Mouse (Mus musculus) midbrain, embryonic 16.5 days (tissue): ENCODE results near the gene Galnt4. TPM values are rescaled to one million over a fixed set of nuclear protein-coding genes. Genes with fewer than 3 reads are reported as not detected.
A peak's percentile ranks its signal among the peaks of the same experiment; 100 is the strongest.

ENCODE experiments used
- ATAC-seq: fragments of 200-750 bp; cut with Nextera tagmentation; 2 replicates; pipeline ENCODE4 v1.8.0; 2017; ENCODE audit warnings: moderate TSS enrichment
- H3K27ac ChIP-seq: fragments of 300-500 bp; sonication (generic); 2 replicates; pipeline ENCODE4 v1.5.1; 2014; ENCODE audit warnings: mild to moderate bottlenecking, low read length, mixed read lengths
- H3K27me3 ChIP-seq: fragments of 300-500 bp; sonication (generic); 2 replicates; pipeline ENCODE4 v1.6.1; 2014; ENCODE audit warnings: low read depth, low read length, mixed read lengths; ENCODE audit not compliant: control insufficient read depth, insufficient read depth
- H3K36me3 ChIP-seq: fragments of 300-500 bp; sonication (generic); 2 replicates; pipeline ENCODE4 v1.6.1; 2014; ENCODE audit warnings: mild to moderate bottlenecking, low read length, moderate library complexity, mixed read lengths; ENCODE audit not compliant: control insufficient read depth, insufficient read depth
- H3K4me1 ChIP-seq: fragments of 300-500 bp; sonication (generic); 2 replicates; pipeline ENCODE4 v1.6.1; 2014; ENCODE audit warnings: mild to moderate bottlenecking, low read length, mixed read lengths; ENCODE audit not compliant: control insufficient read depth, insufficient read depth
- H3K4me2 ChIP-seq: fragments of 300-500 bp; sonication (generic); 2 replicates; pipeline ENCODE4 v1.6.1; 2014; ENCODE audit warnings: mild to moderate bottlenecking, low read length, mixed read lengths
- H3K4me3 ChIP-seq: fragments of 300-500 bp; sonication (generic); 2 replicates; pipeline ENCODE4 v1.5.1; 2014; ENCODE audit warnings: low read depth, mild to moderate bottlenecking, low read length, moderate library complexity, mixed read lengths
- H3K9ac ChIP-seq: fragments of 300-500 bp; sonication (generic); 2 replicates; pipeline ENCODE4 v1.6.1; 2014; ENCODE audit warnings: low read depth, low read length, mixed read lengths
- H3K9me3 ChIP-seq: fragments of 300-500 bp; sonication (generic); replicated peaks from 2 replicates; pipeline ENCODE4 v1.6.1; 2014; ENCODE audit warnings: mild to moderate bottlenecking, low read length, mixed read lengths; ENCODE audit not compliant: control insufficient read depth, poor library complexity, severe bottlenecking
- WGBS: fragments of 180-500 bp; shearing (Covaris S2); extraction: QIAGEN DNeasy Blood & Tissue Kit; methylation state at CpG from one replicate; pipeline ENCODE4 v1.1.7; 2014; 5-methylcytosine and 5-hydroxymethylcytosine counted together
- polyA plus RNA-seq: library from polyadenylated mRNA; unstranded; fragments of >200 nt; fragmentation: Nextera tagmentation; extraction: Ambion mirVana; gene quantifications from 2 replicates; pipeline ENCODE4 v1.2.1, GENCODE M21; 2015

Gene Galnt4
- polyA plus RNA-seq, 1 experiment from 2014 or later = 2.6 TPM

- Histone ChIP-seq H3K27ac (no peak overlapping the region), H3K4me3 (no peak overlapping the region), H3K4me1 (0 out of 2 replicates have a peak, but pooled peaks cover 3% of the 10 kb centered on the region), H3K9ac (no peak overlapping the region), H3K36me3 (no peaks in the 10 kb centered on the region), H3K9me3 (no peaks in the 10 kb centered on the region), H3K4me2 (peak overlapping the region; percentile 36), H3K27me3 (no peaks in the 10 kb centered on the region; the same call in 1 of the 2 replicates)
- WGBS = 48% methylated on average over 23 of the region's 23 CpGs
- ATAC-seq = peak; percentile 89
Observed at GRCm38 (mm10) chr10:99084397-99085239, 23.3 kb upstream of the Galnt4 start.

- Histone ChIP-seq H3K4me3 (no peak overlapping the region), H3K9me3 (no peaks in the 10 kb centered on the region), H3K4me2 (peak overlapping the region; percentile 36; the same call in 1 of the 2 replicates), H3K36me3 (no peaks in the 10 kb centered on the region), H3K27me3 (no peaks in the 10 kb centered on the region; the same call in 1 of the 2 replicates), H3K9ac (no peak overlapping the region), H3K27ac (no peak overlapping the region), H3K4me1 (0 out of 2 replicates have a peak, but pooled peaks cover 3% of the 10 kb centered on the region)
- WGBS = 69% methylated on average over 6 of the region's 6 CpGs
- ATAC-seq = peak; percentile 49; the same call in 1 of the 2 replicates
Observed at GRCm38 (mm10) chr10:99085240-99085587, 22.7 kb upstream of the Galnt4 start.

GRCm38 (mm10) chr10:99086029-99086428, 21.9 kb upstream of the Galnt4 start:
- Histone ChIP-seq H3K9me3 (no peaks in the 10 kb centered on the region), H3K4me2 (no peak overlapping the region), H3K27me3 (no peaks in the 10 kb centered on the region; the same call in 1 of the 2 replicates), H3K27ac (no peak overlapping the region), H3K4me1 (0 out of 2 replicates have a peak, but pooled peaks cover 3% of the 10 kb centered on the region), H3K36me3 (no peaks in the 10 kb centered on the region), H3K4me3 (no peak overlapping the region), H3K9ac (no peak overlapping the region)
- 72% methylated on average over 6 of the region's 6 CpGs for WGBS
- no peak for ATAC-seq

GRCm38 (mm10) chr10:99089906-99090305, 18.1 kb upstream of the Galnt4 start:
- Histone ChIP-seq H3K27me3 (no peaks in the 10 kb centered on the region; the same call in 1 of the 2 replicates), H3K4me1 (no peaks in the 10 kb centered on the region), H3K4me3 (no peak overlapping the region), H3K9me3 (no peaks in the 10 kb centered on the region), H3K36me3 (no peaks in the 10 kb centered on the region), H3K4me2 (no peak overlapping the region), H3K9ac (no peak overlapping the region), H3K27ac (no peak overlapping the region)
- ATAC-seq = no peak
- 84% methylated on average over 6 of the region's 6 CpGs for WGBS

- ATAC-seq = no peak
- no peaks in the 10 kb centered on the region for H3K36me3 ChIP-seq
- H3K27me3 ChIP-seq = no peaks in the 10 kb centered on the region
- no peaks in the 10 kb centered on the region for H3K9me3 ChIP-seq
- H3K4me1 ChIP-seq = no peaks in the 10 kb centered on the region
- no peak overlapping the region for H3K27ac ChIP-seq
- 97% methylated on average over 2 of the region's 2 CpGs for WGBS
- H3K4me2 ChIP-seq = no peak overlapping the region
- no peak overlapping the region for H3K4me3 ChIP-seq
- no peak overlapping the region for H3K9ac ChIP-seq
Observed at GRCm38 (mm10) chr10:99093364-99093763, 14.6 kb upstream of the Galnt4 start.

GRCm38 (mm10) chr10:99095114-99095513, 12.8 kb upstream of the Galnt4 start:
- Histone ChIP-seq H3K9ac (no peak overlapping the region), H3K36me3 (no peaks in the 10 kb centered on the region), H3K4me3 (no peak overlapping the region), H3K4me1 (no peaks in the 10 kb centered on the region), H3K9me3 (no peaks in the 10 kb centered on the region), H3K4me2 (no peak overlapping the region), H3K27ac (no peak overlapping the region), H3K27me3 (no peaks in the 10 kb centered on the region)
- 82% methylated on average over 2 of the region's 2 CpGs for WGBS
- no peak for ATAC-seq

GRCm38 (mm10) chr10:99097374-99097773, 10.6 kb upstream of the Galnt4 start:
- Histone ChIP-seq H3K9ac (no peak overlapping the region), H3K4me1 (no peaks in the 10 kb centered on the region), H3K9me3 (no peaks in the 10 kb centered on the region), H3K36me3 (no peaks in the 10 kb centered on the region), H3K27ac (no peak overlapping the region), H3K4me2 (no peak overlapping the region), H3K4me3 (no peak overlapping the region), H3K27me3 (no peaks in the 10 kb centered on the region)
- WGBS = 76% methylated on average over 10 of the region's 10 CpGs
- no peak for ATAC-seq

- Histone ChIP-seq H3K9me3 (no peaks in the 10 kb centered on the region), H3K4me1 (peaks cover 17% of the 10 kb centered on the region), H3K9ac (no peak overlapping the region), H3K4me2 (no peak overlapping the region), H3K4me3 (no peak overlapping the region), H3K36me3 (peaks cover 11% of the 10 kb centered on the region; the same call in 1 of the 2 replicates), H3K27me3 (no peaks in the 10 kb centered on the region), H3K27ac (no peak overlapping the region)
- 86% methylated on average over 3 of the region's 3 CpGs for WGBS
- no peak for ATAC-seq
Observed at GRCm38 (mm10) chr10:99105522-99105921, 2.4 kb upstream of the Galnt4 start.

GRCm38 (mm10) chr10:99106311-99106702, 1.7 kb upstream of the Galnt4 start:
- ATAC-seq = 0 out of 2 replicates have a peak, but pooled peaks have one; percentile 0
- H3K4me3 ChIP-seq = peak overlapping the region; percentile 97
- peaks cover 17% of the 10 kb centered on the region for H3K36me3 ChIP-seq
- no peaks in the 10 kb centered on the region for H3K9me3 ChIP-seq
- 25% methylated on average over 8 of the region's 8 CpGs for WGBS
- peaks cover 20% of the 10 kb centered on the region for H3K4me1 ChIP-seq
- peak overlapping the region; percentile 95 for H3K9ac ChIP-seq
- peak overlapping the region; percentile 93 for H3K27ac ChIP-seq
- peak overlapping the region; percentile 57 for H3K4me2 ChIP-seq
- no peaks in the 10 kb centered on the region for H3K27me3 ChIP-seq
